Mouse (Mus musculus) kidney, adult 11 months (tissue): ENCODE data around the gene Capn11.
"Not testable (repeated sequence)": the region's sequence is repeated elsewhere in the genome, so short reads cannot be mapped to it uniquely, and the experiment has no call there.

Experiments
- DNase-seq: peaks from one replicate; pipeline ENCODE4 v3.0.0; 2022

Gene Capn11

GRCm38 (mm10) chr17:45626577-45627134 is 32.5 kb downstream of the Capn11 start:
- DNase-seq, result peak; percentile 64

GRCm38 (mm10) chr17:45623425-45623824 is 35.7 kb downstream of the Capn11 start:
- not testable (repeated sequence) for DNase-seq

- no peak for DNase-seq
Observed at GRCm38 (mm10) chr17:45619386-45620256, 39.5 kb downstream of the Capn11 start.

- peak; percentile 59 for DNase-seq
Observed at GRCm38 (mm10) chr17:45618941-45619385, 40.2 kb downstream of the Capn11 start.

GRCm38 (mm10) chr17:45617655-45618054 is 41.5 kb downstream of the Capn11 start:
- no peak for DNase-seq

- no peak for DNase-seq
Observed at GRCm38 (mm10) chr17:45616679-45617078, 42.4 kb downstream of the Capn11 start.

- DNase-seq, result no peak
Observed at GRCm38 (mm10) chr17:45616046-45616650, 43.0 kb downstream of the Capn11 start.

GRCm38 (mm10) chr17:45612921-45613320 is 46.2 kb downstream of the Capn11 start:
- DNase-seq, result no peak

- no peak for DNase-seq
Observed at GRCm38 (mm10) chr17:45612008-45612407, 47.1 kb downstream of the Capn11 start.

- no peak for DNase-seq
Observed at GRCm38 (mm10) chr17:45610144-45610866, 48.8 kb downstream of the Capn11 start.

GRCm38 (mm10) chr17:45608396-45608795 is 50.7 kb downstream of the Capn11 start:
- DNase-seq, result no peak

GRCm38 (mm10) chr17:45606992-45607879 is 51.9 kb downstream of the Capn11 start:
- DNase-seq, result no peak

- no peak for DNase-seq
Observed at GRCm38 (mm10) chr17:45602984-45603383, 56.1 kb downstream of the Capn11 start.

GRCm38 (mm10) chr17:45601877-45602304 is 57.2 kb downstream of the Capn11 start, which contains the start of gene Mymx:
TSS of gene Mymx (minus strand) at chr17:45602102.
- DNase-seq, result peak; percentile 78

- no peak for DNase-seq
Observed at GRCm38 (mm10) chr17:45601325-45601724, 57.8 kb downstream of the Capn11 start.

- DNase-seq, result no peak
Observed at GRCm38 (mm10) chr17:45600267-45600666, 58.9 kb downstream of the Capn11 start.

- peak; percentile 76 for DNase-seq
Observed at GRCm38 (mm10) chr17:45599446-45600242, 59.5 kb downstream of the Capn11 start, which contains the start of gene Slc29a1. TSS of gene Slc29a1 (minus strand) at chr17:45599606.

- no peak for DNase-seq
Observed at GRCm38 (mm10) chr17:45598891-45599290, 60.2 kb downstream of the Capn11 start.

GRCm38 (mm10) chr17:45598376-45598775 is 60.7 kb downstream of the Capn11 start:
- DNase-seq, result no peak

GRCm38 (mm10) chr17:45597787-45598186 is 61.3 kb downstream of the Capn11 start:
- no peak for DNase-seq
